Mouse (Mus musculus): ENCODE measurements around the gene Camk2g. TPM values are rescaled to one million over a fixed set of nuclear protein-coding genes. Genes with fewer than 3 reads are reported as not detected.

Gene Camk2g
- polyA plus RNA-seq, 1 experiment from 2014 or later: 48.8 TPM

DNA sequence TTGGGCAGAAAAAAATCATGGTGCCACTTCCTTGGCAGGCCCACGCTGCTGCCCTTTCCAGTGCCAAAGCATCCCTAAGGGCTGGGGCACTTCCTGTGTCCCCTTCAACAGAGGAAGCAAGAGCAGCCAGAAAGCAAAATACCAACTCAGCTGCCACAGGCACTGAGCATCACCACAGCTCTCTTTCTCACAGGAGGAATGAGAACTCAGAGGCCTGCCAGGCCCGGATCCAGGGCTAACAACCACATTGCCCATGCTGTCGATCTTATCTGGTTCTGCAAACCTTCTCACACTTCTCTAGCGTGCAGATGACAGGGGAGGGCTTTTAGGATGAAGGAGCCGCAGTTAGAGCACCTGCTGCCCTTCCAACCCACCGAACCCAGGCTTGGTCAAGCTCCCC, 21.1 kb downstream of the Camk2g start:
- Histone ChIP-seq H3K36me3 (peaks cover 55% of the 10 kb centered on the region), H3K27me3 (ENCODE audit: insufficient read depth, poor library complexity, severe bottlenecking) (no peaks in the 10 kb centered on the region), H3K27ac (0 out of 2 replicates have a peak overlapping the region, but pooled peaks have one; percentile 56), H3K4me1 (replicated peaks) (peaks cover 42% of the 10 kb centered on the region), H3K9me3 (no peaks in the 10 kb centered on the region), H3K4me3 (no peak overlapping the region)
- DNase-seq (ENCODE audit: low spot score): no peak
- 90% methylated on average over 6 of the region's 6 CpGs for WGBS

DNA sequence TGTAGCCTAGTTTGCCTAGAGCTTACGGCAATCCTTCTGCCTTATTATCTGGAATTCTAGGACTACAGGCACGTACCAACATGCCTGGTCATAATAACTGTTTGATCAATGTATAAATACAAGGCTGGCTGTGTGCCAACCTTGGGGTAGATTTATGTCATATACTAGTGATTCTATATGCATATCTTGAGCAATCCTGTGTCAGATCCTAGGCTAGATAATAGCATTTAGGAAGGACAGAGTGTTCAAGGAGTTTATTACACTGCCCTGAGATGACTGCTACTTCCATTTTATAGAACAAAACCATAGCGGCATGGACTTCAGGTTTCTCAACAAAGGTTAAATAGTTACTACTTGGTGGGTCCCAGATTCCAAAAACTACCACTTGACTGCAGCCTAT, 21.9 kb downstream of the Camk2g start:
- Histone ChIP-seq H3K4me1 (replicated peaks) (peaks cover 40% of the 10 kb centered on the region), H3K9me3 (no peaks in the 10 kb centered on the region), H3K27ac (no peak overlapping the region), H3K4me3 (no peak overlapping the region), H3K27me3 (ENCODE audit: insufficient read depth, poor library complexity, severe bottlenecking) (no peaks in the 10 kb centered on the region), H3K36me3 (peaks cover 48% of the 10 kb centered on the region)
- no peak for DNase-seq (ENCODE audit: low spot score)
- 94% methylated on average over 3 of the region's 3 CpGs for WGBS

DNA sequence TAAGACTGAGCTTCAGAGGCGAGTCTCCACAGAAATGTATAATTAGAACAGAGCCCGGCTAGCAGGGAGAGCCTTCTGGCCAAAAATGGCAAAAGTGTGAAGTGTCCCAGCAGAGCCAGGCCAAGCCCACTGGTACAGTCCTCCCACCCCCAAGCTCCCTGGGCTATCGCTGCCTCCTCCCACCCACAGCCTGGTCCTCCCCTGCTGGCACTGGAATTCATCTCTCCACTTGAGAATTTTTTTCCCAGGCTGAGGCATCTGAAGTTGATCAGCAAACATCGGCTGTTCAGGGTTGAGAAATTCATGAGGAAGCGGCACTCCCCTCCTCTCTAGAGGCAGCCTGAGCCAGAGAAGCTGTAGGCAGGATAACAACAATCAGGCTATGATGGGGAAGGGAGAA, 25.3 kb downstream of the Camk2g start:
- no peak for DNase-seq (ENCODE audit: low spot score)
- Histone ChIP-seq H3K4me3 (no peak overlapping the region), H3K4me1 (replicated peaks) (peaks cover 19% of the 10 kb centered on the region), H3K27me3 (ENCODE audit: insufficient read depth, poor library complexity, severe bottlenecking) (no peaks in the 10 kb centered on the region), H3K36me3 (peaks cover 65% of the 10 kb centered on the region), H3K27ac (no peak overlapping the region), H3K9me3 (no peaks in the 10 kb centered on the region)
- 69% methylated on average over 5 of the region's 5 CpGs for WGBS

GRCm38 (mm10) chr14:20767936-20768335, 26.0 kb downstream of the Camk2g start:
- no peak overlapping the region for H3K4me3 ChIP-seq
- H3K36me3 ChIP-seq: peaks cover 71% of the 10 kb centered on the region
- H3K27ac ChIP-seq: no peak overlapping the region
- no peaks in the 10 kb centered on the region for H3K27me3 ChIP-seq (ENCODE audit: insufficient read depth, poor library complexity, severe bottlenecking)
- no peak for DNase-seq (ENCODE audit: low spot score)
- H3K4me1 ChIP-seq (replicated peaks): peaks cover 13% of the 10 kb centered on the region
- H3K9me3 ChIP-seq: no peaks in the 10 kb centered on the region
- 94% methylated on average over 7 of the region's 7 CpGs for WGBS

GRCm38 (mm10) chr14:20765642-20766258, 28.1 kb downstream of the Camk2g start:
- no peaks in the 10 kb centered on the region for H3K9me3 ChIP-seq
- peaks cover 12% of the 10 kb centered on the region; the same call in 1 of the 2 replicates for H3K4me1 ChIP-seq (replicated peaks)
- peak overlapping the region; percentile 59; the same call in 1 of the 2 replicates for H3K27ac ChIP-seq
- H3K36me3 ChIP-seq: peaks cover 82% of the 10 kb centered on the region
- H3K4me3 ChIP-seq: no peak overlapping the region
- DNase-seq (ENCODE audit: low spot score): peak; percentile 84
- 28% methylated on average over 12 of the region's 12 CpGs for WGBS
- H3K27me3 ChIP-seq (ENCODE audit: insufficient read depth, poor library complexity, severe bottlenecking): no peaks in the 10 kb centered on the region

DNA sequence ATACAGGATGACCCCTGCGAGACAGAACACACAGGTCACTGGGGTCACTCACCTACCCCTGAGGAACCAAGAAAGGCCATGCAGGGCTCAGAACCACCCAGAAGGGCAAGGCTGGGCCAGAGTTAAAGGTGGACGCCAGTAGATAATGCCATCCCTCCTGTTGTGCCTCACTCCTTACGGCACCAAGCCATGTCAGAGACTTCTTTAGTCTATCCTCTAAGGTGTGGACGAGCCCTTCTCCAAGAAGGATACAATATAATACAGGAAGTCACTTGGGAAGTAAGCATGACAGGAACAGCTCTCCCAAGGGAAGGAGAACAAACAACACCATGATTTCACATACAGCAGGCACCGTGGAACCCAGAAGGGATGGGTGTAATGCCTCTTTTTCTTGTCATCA, 28.9 kb downstream of the Camk2g start:
- no peaks in the 10 kb centered on the region for H3K27me3 ChIP-seq (ENCODE audit: insufficient read depth, poor library complexity, severe bottlenecking)
- no peak overlapping the region for H3K4me3 ChIP-seq
- no peak for DNase-seq (ENCODE audit: low spot score)
- H3K9me3 ChIP-seq: no peaks in the 10 kb centered on the region
- peaks cover 12% of the 10 kb centered on the region; the same call in 1 of the 2 replicates for H3K4me1 ChIP-seq (replicated peaks)
- H3K27ac ChIP-seq: no peak overlapping the region
- 84% methylated on average over 5 of the region's 5 CpGs for WGBS
- peaks cover 82% of the 10 kb centered on the region for H3K36me3 ChIP-seq

- WGBS: 81% methylated on average over 8 of the region's 8 CpGs
- no peaks in the 10 kb centered on the region for H3K27me3 ChIP-seq (ENCODE audit: insufficient read depth, poor library complexity, severe bottlenecking)
- H3K9me3 ChIP-seq: no peaks in the 10 kb centered on the region
- no peak for DNase-seq (ENCODE audit: low spot score)
- no peak overlapping the region for H3K27ac ChIP-seq
- H3K4me1 ChIP-seq (replicated peaks): no peaks in the 10 kb centered on the region
- peaks cover 98% of the 10 kb centered on the region for H3K36me3 ChIP-seq
- no peak overlapping the region for H3K4me3 ChIP-seq
Observed at GRCm38 (mm10) chr14:20758768-20759435, 35.0 kb downstream of the Camk2g start.

DNA sequence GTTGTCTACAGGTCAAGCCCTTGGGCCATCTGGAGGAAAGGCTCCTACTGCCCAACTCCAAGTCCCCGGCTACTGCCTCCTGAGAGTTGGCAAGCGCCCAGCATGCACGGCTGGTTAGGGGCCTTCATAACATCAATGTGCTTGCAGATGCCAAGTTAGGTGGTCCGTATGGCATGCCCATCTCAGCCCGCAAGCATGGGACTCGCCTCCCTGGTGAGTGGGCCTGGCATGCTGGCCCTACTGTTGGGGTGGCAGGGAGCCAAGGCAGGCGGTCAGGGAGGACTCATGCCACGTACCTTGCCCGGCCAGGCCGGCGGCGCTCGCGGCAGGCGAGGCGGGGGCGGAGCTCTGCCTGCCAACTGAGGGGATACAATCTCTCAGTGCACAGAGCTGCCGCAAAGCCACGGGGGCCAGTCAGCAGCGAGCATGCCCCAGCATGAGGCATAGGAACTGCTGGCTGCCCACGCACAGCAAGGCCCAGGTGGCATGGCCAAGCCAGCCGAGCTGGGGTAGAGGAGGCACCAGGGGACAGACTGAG, 36.4 kb downstream of the Camk2g start:
- Histone ChIP-seq H3K27me3 (ENCODE audit: insufficient read depth, poor library complexity, severe bottlenecking) (no peaks in the 10 kb centered on the region), H3K9me3 (no peaks in the 10 kb centered on the region), H3K27ac (no peak overlapping the region), H3K36me3 (peaks cover 94% of the 10 kb centered on the region), H3K4me1 (replicated peaks) (no peaks in the 10 kb centered on the region), H3K4me3 (no peak overlapping the region)
- DNase-seq (ENCODE audit: low spot score): no peak
- 94% methylated on average over 22 of the region's 22 CpGs for WGBS

GRCm38 (mm10) chr14:20753792-20754191, 40.1 kb downstream of the Camk2g start:
- no peak overlapping the region for H3K4me3 ChIP-seq
- H3K27ac ChIP-seq: no peak overlapping the region
- no peaks in the 10 kb centered on the region for H3K4me1 ChIP-seq (replicated peaks)
- H3K27me3 ChIP-seq (ENCODE audit: insufficient read depth, poor library complexity, severe bottlenecking): no peaks in the 10 kb centered on the region
- 86% methylated on average over 3 of the region's 3 CpGs for WGBS
- H3K36me3 ChIP-seq: peaks cover 60% of the 10 kb centered on the region
- H3K9me3 ChIP-seq: no peaks in the 10 kb centered on the region
- DNase-seq (ENCODE audit: low spot score): no peak

- no peak overlapping the region for H3K4me3 ChIP-seq
- no peaks in the 10 kb centered on the region for H3K9me3 ChIP-seq
- H3K27ac ChIP-seq: no peak overlapping the region
- 90% methylated on average over 5 of the region's 5 CpGs for WGBS
- no peaks in the 10 kb centered on the region for H3K27me3 ChIP-seq (ENCODE audit: insufficient read depth, poor library complexity, severe bottlenecking)
- DNase-seq (ENCODE audit: low spot score): no peak
- H3K36me3 ChIP-seq: peaks cover 48% of the 10 kb centered on the region
- no peaks in the 10 kb centered on the region for H3K4me1 ChIP-seq (replicated peaks)
Observed at GRCm38 (mm10) chr14:20750503-20750902, 43.4 kb downstream of the Camk2g start.

- no peaks in the 10 kb centered on the region for H3K4me1 ChIP-seq (replicated peaks)
- H3K36me3 ChIP-seq: peaks cover 48% of the 10 kb centered on the region
- DNase-seq (ENCODE audit: low spot score): no peak
- no peaks in the 10 kb centered on the region for H3K27me3 ChIP-seq (ENCODE audit: insufficient read depth, poor library complexity, severe bottlenecking)
- H3K4me3 ChIP-seq: no peak overlapping the region
- no peak overlapping the region for H3K27ac ChIP-seq
- H3K9me3 ChIP-seq: no peaks in the 10 kb centered on the region
- WGBS: 86% methylated on average over 4 of the region's 4 CpGs
Observed at GRCm38 (mm10) chr14:20749494-20750051, 44.3 kb downstream of the Camk2g start.

- peaks cover 50% of the 10 kb centered on the region for H3K36me3 ChIP-seq
Observed at GRCm38 (mm10) chr14:20748388-20748787, 45.5 kb downstream of the Camk2g start.

DNA sequence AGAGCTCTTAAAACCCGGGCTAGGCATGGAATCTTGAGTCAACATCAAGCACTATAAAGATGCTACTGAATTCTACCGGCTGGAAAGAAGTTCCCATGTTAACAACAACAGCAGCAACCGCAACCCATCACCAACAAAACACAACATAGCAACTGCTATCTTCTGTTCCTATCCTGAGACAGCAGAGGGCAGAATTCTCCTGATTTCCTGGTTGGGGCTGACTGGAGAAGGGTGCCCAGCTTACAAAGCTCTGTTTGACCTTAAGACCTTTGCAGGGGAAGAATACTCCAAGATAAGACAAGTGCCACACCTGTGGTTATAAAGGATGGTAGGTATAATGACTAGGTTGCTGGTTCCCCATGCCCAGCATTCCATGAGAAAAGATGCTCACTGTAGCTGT, 47.0 kb downstream of the Camk2g start:
- no peak overlapping the region for H3K27ac ChIP-seq
- H3K9me3 ChIP-seq: no peaks in the 10 kb centered on the region
- H3K4me3 ChIP-seq: no peak overlapping the region
- no peaks in the 10 kb centered on the region for H3K4me1 ChIP-seq (replicated peaks)
- no peaks in the 10 kb centered on the region for H3K27me3 ChIP-seq (ENCODE audit: insufficient read depth, poor library complexity, severe bottlenecking)
- whole genome bisulfite sequencing: 85% methylated on average over 3 of the region's 3 CpGs
- DNase-seq (ENCODE audit: low spot score): no peak
- H3K36me3 ChIP-seq: peaks cover 50% of the 10 kb centered on the region

More at GRCm38 (mm10) chr14:20748388-20748787, 45.5 kb downstream of the Camk2g start:
- Histone ChIP-seq H3K4me1 (replicated peaks) (no peaks in the 10 kb centered on the region), H3K27ac (no peak overlapping the region), H3K4me3 (no peak overlapping the region), H3K9me3 (no peaks in the 10 kb centered on the region), H3K27me3 (ENCODE audit: insufficient read depth, poor library complexity, severe bottlenecking) (no peaks in the 10 kb centered on the region)
- 80% methylated on average over 4 of the region's 4 CpGs for WGBS
- DNase-seq (ENCODE audit: low spot score): no peak

Measured in hindbrain, embryonic 10.5 days (tissue).